Mouse (Mus musculus) forebrain, postnatal 0 days (tissue): ENCODE data around the gene Cdh22. TPM values are rescaled to one million over a fixed set of nuclear protein-coding genes. Genes with fewer than 3 reads are reported as not detected.
A peak's percentile ranks its signal among the peaks of the same experiment; 100 is the strongest.

Source experiments
- ATAC-seq: fragments of 200-750 bp; cut with Nextera tagmentation; 2 replicates; pipeline ENCODE4 v1.8.0; 2017; ENCODE audit warnings: mild to moderate bottlenecking, moderate library complexity
- DNase-seq: peaks from one replicate; pipeline ENCODE4 v3.0.0-alpha.2; 2015
- H3K27ac ChIP-seq: fragments of 300-500 bp; sonication (generic); 2 replicates; pipeline ENCODE4 v1.5.1; 2014; ENCODE audit warnings: low read depth, mild to moderate bottlenecking, antibody characterized with exemption, low read length, moderate library complexity, mixed read lengths
- H3K27me3 ChIP-seq: fragments of 300-500 bp; sonication (generic); 2 replicates; pipeline ENCODE4 v1.6.1; 2014; ENCODE audit warnings: mild to moderate bottlenecking, low read length, mixed read lengths; ENCODE audit not compliant: insufficient read depth
- H3K36me3 ChIP-seq: fragments of 300-500 bp; sonication (generic); 2 replicates; pipeline ENCODE4 v1.6.1; 2014; ENCODE audit warnings: mild to moderate bottlenecking, moderate library complexity; ENCODE audit not compliant: insufficient read depth
- H3K4me1 ChIP-seq: fragments of 300-500 bp; sonication (generic); 2 replicates; pipeline ENCODE4 v1.6.1; 2014; ENCODE audit warnings: antibody characterized with exemption; ENCODE audit not compliant: insufficient read depth
- H3K4me2 ChIP-seq: fragments of 300-500 bp; sonication (generic); 2 replicates; pipeline ENCODE4 v1.6.1; 2014; ENCODE audit warnings: low read depth, mild to moderate bottlenecking, moderate library complexity
- H3K4me3 ChIP-seq: fragments of 300-500 bp; sonication (generic); 2 replicates; pipeline ENCODE4 v1.5.1; 2014; ENCODE audit warnings: low read depth, low read length, mixed read lengths
- H3K9ac ChIP-seq: fragments of 300-500 bp; sonication (generic); 2 replicates; pipeline ENCODE4 v1.6.1; 2014; ENCODE audit warnings: mild to moderate bottlenecking
- H3K9me3 ChIP-seq: fragments of 300-500 bp; sonication (generic); 2 replicates; pipeline ENCODE4 v1.6.1; 2016; ENCODE audit warnings: low read length
- CTCF ChIP-seq: sonication (generic); IDR thresholded peaks from 2 replicates; pipeline ENCODE4 v1.5.1; 2016; ENCODE audit warnings: antibody characterized with exemption, control low read depth, low read depth
- WGBS: fragments of 180-500 bp; shearing (Covaris S2); extraction: QIAGEN DNeasy Blood & Tissue Kit; methylation state at CpG from one replicate; pipeline ENCODE4 v1.1.7; 2014; 5-methylcytosine and 5-hydroxymethylcytosine counted together
- polyA plus RNA-seq: library from polyadenylated mRNA; unstranded; fragments of >200 nt; fragmentation: Nextera tagmentation; extraction: Ambion mirVana; gene quantifications from 2 replicates; pipeline ENCODE4 v1.2.1, GENCODE M21; 2015
- total RNA-seq: library from RNA; depleted of rRNA; stranded (reverse); fragments of >200 nt; gene quantifications from 2 replicates; pipeline ENCODE4 v1.2.3, GENCODE M21; 2014

The Cdh22 gene
- total and polyA plus RNA-seq, 2 experiments from 2014 or later = 10.4 to 24.6 TPM

GRCm38 (mm10) chr2:165223837-165224236, 10.8 kb downstream of the Cdh22 start:
- Histone ChIP-seq H3K4me2 (no peak overlapping the region), H3K9me3 (no peaks in the 10 kb centered on the region), H3K27ac (no peak overlapping the region), H3K9ac (no peak overlapping the region), H3K27me3 (no peaks in the 10 kb centered on the region), H3K36me3 (no peaks in the 10 kb centered on the region), H3K4me3 (no peak overlapping the region), H3K4me1 (no peaks in the 10 kb centered on the region)
- ATAC-seq = no peak; the same call in 1 of the 2 replicates
- no peak for DNase-seq
- 31% methylated on average over 4 of the region's 4 CpGs for WGBS
- no peak for TF ChIP-seq CTCF

GRCm38 (mm10) chr2:165221952-165222351, 12.7 kb downstream of the Cdh22 start:
- TF ChIP-seq CTCF = no peak
- H3K9me3 ChIP-seq = no peaks in the 10 kb centered on the region
- no peaks in the 10 kb centered on the region for H3K27me3 ChIP-seq
- no peaks in the 10 kb centered on the region for H3K36me3 ChIP-seq
- H3K4me3 ChIP-seq = no peak overlapping the region
- no peak overlapping the region for H3K27ac ChIP-seq
- 8% methylated on average over 9 of the region's 9 CpGs for WGBS
- H3K9ac ChIP-seq = no peak overlapping the region
- DNase-seq = peak; percentile 65
- peak; percentile 68 for ATAC-seq
- H3K4me1 ChIP-seq = no peaks in the 10 kb centered on the region
- peak overlapping the region; percentile 26; the same call in 1 of the 2 replicates for H3K4me2 ChIP-seq

GRCm38 (mm10) chr2:165220347-165220945, 14.2 kb downstream of the Cdh22 start:
- Histone ChIP-seq H3K4me2 (no peak overlapping the region), H3K9ac (no peak overlapping the region), H3K4me3 (no peak overlapping the region), H3K27me3 (peaks cover 10% of the 10 kb centered on the region; the same call in 1 of the 2 replicates), H3K9me3 (no peaks in the 10 kb centered on the region), H3K4me1 (no peaks in the 10 kb centered on the region; the same call in 1 of the 2 replicates), H3K36me3 (no peaks in the 10 kb centered on the region), H3K27ac (no peak overlapping the region)
- WGBS = 77% methylated on average over 8 of the region's 8 CpGs
- no peak for TF ChIP-seq CTCF
- no peak for DNase-seq
- no peak for ATAC-seq

- no peak for DNase-seq
- Histone ChIP-seq H3K4me1 (peaks cover 5% of the 10 kb centered on the region; the same call in 1 of the 2 replicates), H3K4me2 (no peak overlapping the region), H3K9ac (no peak overlapping the region), H3K4me3 (no peak overlapping the region), H3K36me3 (no peaks in the 10 kb centered on the region), H3K27me3 (peaks cover 10% of the 10 kb centered on the region; the same call in 1 of the 2 replicates), H3K27ac (no peak overlapping the region), H3K9me3 (no peaks in the 10 kb centered on the region)
- ATAC-seq = no peak
- WGBS = 75% methylated on average over 8 of the region's 8 CpGs
- no peak for TF ChIP-seq CTCF
Observed at GRCm38 (mm10) chr2:165218954-165219353, 15.7 kb downstream of the Cdh22 start.

- Histone ChIP-seq H3K9ac (no peak overlapping the region), H3K4me1 (peaks cover 5% of the 10 kb centered on the region; the same call in 1 of the 2 replicates), H3K27me3 (peaks cover 17% of the 10 kb centered on the region; the same call in 1 of the 2 replicates), H3K9me3 (no peaks in the 10 kb centered on the region), H3K4me3 (no peak overlapping the region), H3K36me3 (no peaks in the 10 kb centered on the region), H3K4me2 (no peak overlapping the region), H3K27ac (no peak overlapping the region)
- ATAC-seq = no peak
- 89% methylated on average over 16 of the region's 16 CpGs for WGBS
- no peak for DNase-seq
- no peak for TF ChIP-seq CTCF
Observed at GRCm38 (mm10) chr2:165217361-165218149, 17.1 kb downstream of the Cdh22 start.

GRCm38 (mm10) chr2:165215103-165215951, 19.3 kb downstream of the Cdh22 start:
- H3K4me3 ChIP-seq = no peak overlapping the region; the same call in 1 of the 2 replicates
- peaks cover 21% of the 10 kb centered on the region for H3K27me3 ChIP-seq
- H3K4me1 ChIP-seq = peaks cover 12% of the 10 kb centered on the region
- H3K36me3 ChIP-seq = no peaks in the 10 kb centered on the region
- no peaks in the 10 kb centered on the region for H3K9me3 ChIP-seq
- ATAC-seq = peak; percentile 69
- DNase-seq = peak; percentile 62
- WGBS = 4% methylated on average over 39 of the region's 39 CpGs
- H3K4me2 ChIP-seq = peak overlapping the region; percentile 39
- H3K9ac ChIP-seq = no peak overlapping the region
- H3K27ac ChIP-seq = no peak overlapping the region
- no peak for TF ChIP-seq CTCF
